Mouse (Mus musculus): ENCODE results near the gene Pnck.

Gene Pnck

DNA sequence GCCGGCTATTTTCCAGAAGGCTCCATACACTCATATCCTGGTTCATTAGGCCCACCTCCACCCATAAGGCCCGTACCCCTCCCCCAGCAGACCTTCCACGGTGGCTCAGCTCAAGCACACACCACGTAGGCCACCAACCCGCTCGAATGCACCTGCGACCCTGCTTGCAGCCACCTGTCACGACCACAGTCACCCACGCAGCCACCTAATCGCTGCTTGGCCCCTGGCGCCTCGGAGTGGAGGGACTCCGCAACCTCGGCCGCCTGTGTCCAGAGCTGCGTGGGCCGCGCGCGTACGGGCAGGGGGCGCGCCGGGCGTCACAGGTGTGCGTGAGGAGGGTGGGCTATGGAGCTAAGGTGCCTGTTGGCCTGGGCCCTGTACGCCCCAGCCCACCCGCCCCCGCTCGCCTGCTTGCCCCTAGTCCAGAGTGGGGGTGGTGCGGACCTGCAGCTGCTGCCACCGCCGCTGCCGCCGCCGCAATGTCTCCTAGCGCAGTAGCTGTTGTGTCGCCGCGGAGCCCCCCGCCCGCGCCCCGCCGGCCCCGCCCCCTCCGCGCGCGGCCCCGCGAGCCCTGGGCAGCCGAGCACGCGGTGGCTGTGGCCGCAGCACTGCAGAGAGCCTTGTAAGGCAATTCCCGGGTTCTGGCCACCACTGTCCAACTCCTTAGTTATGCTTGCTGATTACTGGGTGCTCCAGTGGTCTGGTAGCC is at the start of gene Pnck:
TSS of gene Pnck (minus strand) at position 543 of the 709 bp plus-strand sequence.
- DNase-seq (ENCODE audit: low spot score in 2 of 2): no peak

DNA sequence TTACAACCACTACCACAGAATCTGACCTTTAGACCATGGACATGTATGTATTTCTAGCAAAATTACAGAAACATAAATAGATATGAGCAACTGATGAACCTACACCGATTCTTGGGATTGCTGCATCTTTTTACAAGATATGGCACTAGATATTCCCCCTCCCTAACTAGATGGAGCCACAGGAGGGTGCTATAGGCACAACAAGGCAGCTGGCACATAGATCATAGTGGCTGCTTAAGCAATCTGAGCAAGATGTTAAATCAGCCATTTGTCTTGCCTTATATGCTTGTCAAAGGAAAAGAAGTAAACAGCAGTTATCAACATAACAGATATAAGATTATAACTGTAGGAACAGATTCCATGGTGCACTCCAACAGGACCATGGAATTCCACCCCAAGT is 40.6 kb upstream of the Pnck start:
- DNase-seq (ENCODE audit: low spot score in 2 of 2): no peak

- DNase-seq (ENCODE audit: low spot score in 2 of 2): peak; percentile 29 to 61
These were observed 31.2 kb upstream of the Pnck start for GRCm38 (mm10) chrX:73690917-73691629.

DNA sequence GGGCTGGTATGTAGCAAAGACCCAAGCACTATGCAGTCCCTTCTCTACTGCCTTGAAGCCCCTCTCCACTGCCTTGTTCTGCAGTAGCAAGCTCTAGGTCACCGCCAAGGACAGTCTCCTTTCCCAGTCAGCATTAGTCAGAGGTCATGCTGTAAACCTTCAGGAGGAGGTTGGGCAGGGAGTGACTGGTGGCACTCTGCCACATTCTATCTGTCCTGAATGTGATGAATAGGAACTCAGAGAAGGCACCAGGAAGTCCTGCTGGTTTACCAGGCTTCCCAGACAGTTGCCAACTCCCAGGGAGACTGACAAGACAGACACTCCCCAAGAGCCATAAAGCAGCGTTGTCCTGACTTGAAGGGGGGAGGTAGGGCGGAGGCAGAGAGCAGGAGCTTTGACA is 25.7 kb upstream of the Pnck start:
- DNase-seq (ENCODE audit: low spot score in 2 of 2): peak; percentile 28 to 65

GRCm38 (mm10) chrX:73684978-73685377 is 25.1 kb upstream of the Pnck start:
- no peak for DNase-seq (ENCODE audit: low spot score in 2 of 2)

GRCm38 (mm10) chrX:73684156-73684555 is 24.2 kb upstream of the Pnck start:
- no peak for DNase-seq (ENCODE audit: low spot score in 2 of 2)

DNA sequence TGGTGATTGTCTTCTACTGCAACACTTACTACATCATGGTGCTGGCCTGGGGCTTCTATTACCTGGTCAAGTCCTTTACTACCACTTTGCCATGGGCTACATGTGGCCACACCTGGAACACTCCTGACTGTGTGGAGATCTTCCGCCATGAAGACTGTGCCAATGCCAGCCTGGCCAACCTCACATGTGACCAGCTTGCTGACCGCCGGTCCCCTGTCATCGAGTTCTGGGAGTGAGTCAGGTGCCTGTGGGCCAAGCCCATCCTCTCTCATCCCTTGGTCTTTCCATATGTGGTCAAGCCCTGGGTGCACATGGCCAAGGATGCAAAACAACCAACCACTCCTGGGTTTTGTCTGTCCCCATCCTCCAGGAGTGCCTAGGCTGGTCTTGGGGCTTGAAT is 16.8 kb upstream of the Pnck start:
- no peak for DNase-seq (ENCODE audit: low spot score in 2 of 2)

DNA sequence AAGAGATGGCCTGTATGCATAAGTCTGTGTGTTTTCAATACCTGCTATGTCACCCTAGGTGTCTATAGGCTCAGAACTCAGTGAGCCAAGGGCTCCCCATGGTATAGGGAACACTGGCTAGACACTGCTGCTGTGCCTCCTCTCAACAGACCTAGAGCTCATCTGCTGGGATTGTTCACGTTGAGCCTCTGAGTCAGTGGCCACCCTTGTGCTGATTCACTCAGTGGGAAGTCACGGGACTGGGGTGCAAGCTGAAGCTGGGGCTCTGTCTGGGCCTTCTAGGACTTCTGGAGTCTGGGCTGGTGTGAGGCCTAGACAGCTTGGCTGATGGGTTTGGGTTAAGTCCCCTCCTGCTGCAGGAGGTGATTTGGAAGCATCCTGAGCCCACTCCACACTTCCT is 15.3 kb upstream of the Pnck start:
- DNase-seq (ENCODE audit: low spot score in 2 of 2): no peak

- peak; percentile 21 to 52 for DNase-seq (ENCODE audit: low spot score in 2 of 2)
These were observed 14.2 kb upstream of the Pnck start for GRCm38 (mm10) chrX:73673968-73674661.

DNA sequence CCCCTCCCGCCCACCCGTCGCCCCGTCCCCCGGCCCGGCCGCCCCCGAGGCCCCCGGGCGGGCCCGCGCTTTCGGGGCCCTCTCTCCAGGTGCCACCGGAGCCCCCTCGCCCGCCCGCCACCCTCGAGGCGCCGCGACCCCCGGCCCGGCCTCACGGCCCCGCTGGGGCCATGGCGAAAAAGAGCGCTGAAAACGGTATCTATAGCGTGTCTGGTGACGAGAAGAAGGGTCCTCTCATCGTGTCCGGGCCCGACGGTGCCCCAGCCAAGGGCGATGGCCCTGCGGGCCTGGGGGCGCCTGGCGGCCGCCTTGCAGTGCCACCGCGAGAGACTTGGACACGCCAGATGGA is 13.7 kb upstream of the Pnck start:
- DNase-seq (ENCODE audit: low spot score in 2 of 2): peak in 1 of 2 experiments; percentile 10

GRCm38 (mm10) chrX:73672879-73673618 is 13.1 kb upstream of the Pnck start, which contains the start of gene Slc6a8:
Slc6a8 (plus strand) TSS chrX:73673150.
- peak; percentile 55 to 71 for DNase-seq (ENCODE audit: low spot score in 2 of 2)

DNA sequence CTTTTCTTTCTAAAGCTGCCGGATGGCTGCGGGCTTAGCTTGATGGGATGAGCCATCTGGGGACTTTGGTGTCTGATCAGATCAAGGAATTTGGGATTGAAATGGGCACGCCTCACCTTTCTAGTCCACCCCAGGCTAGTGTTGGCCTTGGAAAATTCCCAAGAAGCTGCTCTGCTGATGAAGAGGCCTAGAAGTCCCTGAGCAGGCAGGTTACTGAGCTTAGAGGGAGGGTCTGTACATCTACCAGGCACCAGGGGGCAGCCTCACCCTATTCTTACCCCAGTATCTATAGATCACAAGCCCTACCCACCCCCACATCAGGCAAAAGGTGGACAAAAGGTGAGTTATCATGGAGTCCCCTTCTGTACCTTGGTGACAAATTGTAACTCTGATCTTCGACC is 12.1 kb upstream of the Pnck start:
- peak; percentile 19 to 31 for DNase-seq (ENCODE audit: low spot score in 2 of 2)

- DNase-seq (ENCODE audit: low spot score in 2 of 2): no peak
These were observed 3.2 kb upstream of the Pnck start for GRCm38 (mm10) chrX:73663143-73663542.

- DNase-seq (ENCODE audit: low spot score in 2 of 2): no peak
These were observed 358 bp upstream of the Pnck start for GRCm38 (mm10) chrX:73660284-73660665.

GRCm38 (mm10) chrX:73658936-73659574 is 862 bp downstream of the Pnck start:
- DNase-seq (ENCODE audit: low spot score in 2 of 2): no peak

DNA sequence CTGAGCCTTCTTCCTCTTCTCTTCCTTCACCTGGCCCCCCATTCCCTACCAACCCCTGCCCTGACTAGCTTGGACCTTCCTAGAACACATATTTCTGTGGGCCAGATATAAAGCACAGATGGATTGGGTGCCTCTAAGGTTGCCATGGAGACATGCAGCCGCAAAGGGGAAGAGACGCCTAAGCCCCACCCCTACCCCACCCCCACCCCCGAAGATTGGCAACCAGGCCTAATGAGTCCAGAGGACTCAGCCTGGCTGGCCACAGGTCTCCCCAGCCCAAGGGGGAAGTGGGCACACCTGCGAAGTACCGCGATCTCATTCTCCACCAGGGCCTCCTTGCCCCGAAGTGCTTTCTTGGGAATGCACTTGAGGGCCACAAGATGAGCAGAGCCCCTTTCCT is 1.5 kb downstream of the Pnck start:
- no peak for DNase-seq (ENCODE audit: low spot score in 2 of 2)

DNA sequence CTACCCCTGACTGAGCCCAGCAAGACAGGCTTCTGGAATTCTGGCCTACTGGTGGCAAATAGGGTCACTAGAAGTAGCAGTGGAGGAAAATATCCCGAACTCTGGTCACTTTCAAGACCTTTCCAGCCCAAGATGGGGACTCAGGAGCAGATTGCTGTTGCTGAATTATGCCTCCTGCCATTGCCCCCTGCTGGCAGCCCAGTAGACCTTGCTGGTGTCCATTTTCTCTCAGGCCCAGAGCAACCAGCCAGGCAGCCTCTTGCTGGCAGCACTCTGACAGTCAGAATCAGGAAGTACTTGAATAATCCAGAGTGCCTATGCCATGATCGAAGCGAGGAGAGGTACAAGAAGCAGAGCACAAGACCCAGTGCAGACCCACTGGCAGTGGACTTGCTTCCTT is 4.4 kb downstream of the Pnck start:
- DNase-seq (ENCODE audit: low spot score in 2 of 2): no peak

DNA sequence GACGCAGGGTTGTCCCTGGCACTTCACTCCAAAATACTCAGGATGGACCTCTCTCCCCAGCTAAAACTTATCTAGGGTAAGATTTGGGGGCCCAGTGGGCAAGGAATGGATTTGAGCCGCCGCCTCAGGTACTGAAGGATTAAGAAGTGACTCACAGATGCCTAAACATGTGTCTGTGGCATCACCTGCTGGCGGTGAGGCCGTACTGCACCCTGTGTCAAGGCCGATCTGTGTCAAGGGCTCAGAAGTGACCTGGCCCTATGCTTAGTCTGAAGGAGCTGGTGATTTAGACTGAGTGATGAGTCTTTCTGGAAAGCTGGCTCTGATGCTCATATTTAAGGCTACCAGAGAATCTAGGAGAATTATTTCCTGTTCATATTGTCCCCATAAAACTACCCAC is 5.7 kb downstream of the Pnck start:
- peak in 1 of 2 experiments; percentile 35 for DNase-seq (ENCODE audit: low spot score in 2 of 2)

DNA sequence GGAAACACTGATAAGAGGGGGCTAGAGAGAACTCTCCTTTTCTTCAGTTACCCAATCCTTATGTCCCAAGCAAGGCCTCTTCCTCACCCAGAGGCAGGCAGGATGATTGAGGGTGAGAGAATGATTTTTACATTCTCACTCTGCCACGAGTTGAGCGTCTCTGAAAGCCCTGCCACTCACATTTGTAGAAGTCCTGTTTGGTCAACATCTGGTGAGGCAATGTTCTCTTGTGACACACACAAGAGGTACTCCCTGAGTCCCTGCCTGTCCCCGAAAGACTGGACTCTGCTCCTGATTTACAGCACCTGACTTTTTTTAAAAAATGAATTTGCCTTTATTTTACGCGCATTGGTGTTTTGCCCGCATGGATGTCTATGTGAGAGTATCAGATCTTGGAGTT is 6.5 kb downstream of the Pnck start:
- no peak for DNase-seq (ENCODE audit: low spot score in 2 of 2)

- DNase-seq (ENCODE audit: low spot score in 2 of 2): no peak
These were observed 9.0 kb downstream of the Pnck start for GRCm38 (mm10) chrX:73650869-73651268.

- DNase-seq (ENCODE audit: low spot score in 2 of 2): no peak
These were observed 14.8 kb downstream of the Pnck start for GRCm38 (mm10) chrX:73645121-73645520.
